Mouse (Mus musculus): Measurements from ENCODE around the gene Ptk6. TPM values are rescaled to one million over a fixed set of nuclear protein-coding genes. Genes with fewer than 3 reads are reported as not detected.

Gene Ptk6
- polyA plus RNA-seq, 1 experiment from 2014 or later, result not detected

GRCm38 (mm10) chr2:181160821-181161220, 41.8 kb downstream of the Ptk6 start:
- Histone ChIP-seq H3K4me1 (replicated peaks; ENCODE audit: control insufficient read depth, insufficient read depth, low read length) (no peaks in the 10 kb centered on the region), H3K9me3 (ENCODE audit: control insufficient read depth, low read length) (no peaks in the 10 kb centered on the region), H3K4me3 (ENCODE audit: low read depth, low read length) (no peak overlapping the region), H3K4me2 (no peak overlapping the region), H3K36me3 (ENCODE audit: control insufficient read depth, insufficient read depth, low read length) (no peaks in the 10 kb centered on the region), H3K9ac (ENCODE audit: low read depth, low read length) (no peak overlapping the region), H3K27me3 (replicated peaks; ENCODE audit: control insufficient read depth, insufficient read depth, low read length) (peaks cover 25% of the 10 kb centered on the region), H3K27ac (ENCODE audit: low read depth, low read length) (no peak overlapping the region)
- DNase-seq (ENCODE audit: low spot score) (no peak), ATAC-seq (replicated peaks; ENCODE audit: low FRiP score) (no peak)
- WGBS, result 71% methylated on average over 4 of the region's 4 CpGs

GRCm38 (mm10) chr2:181159771-181160170, 42.8 kb downstream of the Ptk6 start:
- no peak for DNase-seq (ENCODE audit: low spot score)
- H3K9me3 ChIP-seq (ENCODE audit: control insufficient read depth, low read length), result no peaks in the 10 kb centered on the region
- ATAC-seq (replicated peaks; ENCODE audit: low FRiP score), result no peak
- H3K4me3 ChIP-seq (ENCODE audit: low read depth, low read length), result no peak overlapping the region
- no peaks in the 10 kb centered on the region for H3K4me1 ChIP-seq (replicated peaks; ENCODE audit: control insufficient read depth, insufficient read depth, low read length)
- WGBS, result 5% methylated on average over 2 of the region's 2 CpGs
- H3K36me3 ChIP-seq (ENCODE audit: control insufficient read depth, insufficient read depth, low read length), result no peaks in the 10 kb centered on the region
- H3K27ac ChIP-seq (ENCODE audit: low read depth, low read length), result no peak overlapping the region
- no peak overlapping the region for H3K9ac ChIP-seq (ENCODE audit: low read depth, low read length)
- H3K27me3 ChIP-seq (replicated peaks; ENCODE audit: control insufficient read depth, insufficient read depth, low read length), result peaks cover 36% of the 10 kb centered on the region
- no peak overlapping the region for H3K4me2 ChIP-seq

- ATAC-seq (replicated peaks; ENCODE audit: low FRiP score), result no peak
- Histone ChIP-seq H3K4me1 (replicated peaks; ENCODE audit: control insufficient read depth, insufficient read depth, low read length) (no peaks in the 10 kb centered on the region), H3K9me3 (ENCODE audit: control insufficient read depth, low read length) (no peaks in the 10 kb centered on the region), H3K27ac (ENCODE audit: low read depth, low read length) (no peak overlapping the region), H3K4me2 (no peak overlapping the region), H3K36me3 (ENCODE audit: control insufficient read depth, insufficient read depth, low read length) (no peaks in the 10 kb centered on the region), H3K4me3 (ENCODE audit: low read depth, low read length) (no peak overlapping the region), H3K9ac (ENCODE audit: low read depth, low read length) (no peak overlapping the region), H3K27me3 (replicated peaks; ENCODE audit: control insufficient read depth, insufficient read depth, low read length) (peaks cover 39% of the 10 kb centered on the region)
- DNase-seq (ENCODE audit: low spot score), result no peak
- WGBS, result 48% methylated on average over 7 of the region's 7 CpGs
Observed at GRCm38 (mm10) chr2:181159091-181159514, 43.5 kb downstream of the Ptk6 start.

- Histone ChIP-seq H3K4me3 (ENCODE audit: low read depth, low read length) (no peak overlapping the region), H3K27me3 (replicated peaks; ENCODE audit: control insufficient read depth, insufficient read depth, low read length) (peaks cover 39% of the 10 kb centered on the region), H3K9me3 (ENCODE audit: control insufficient read depth, low read length) (no peaks in the 10 kb centered on the region), H3K4me2 (no peak overlapping the region), H3K4me1 (replicated peaks; ENCODE audit: control insufficient read depth, insufficient read depth, low read length) (no peaks in the 10 kb centered on the region), H3K9ac (ENCODE audit: low read depth, low read length) (no peak overlapping the region), H3K36me3 (ENCODE audit: control insufficient read depth, insufficient read depth, low read length) (no peaks in the 10 kb centered on the region), H3K27ac (ENCODE audit: low read depth, low read length) (no peak overlapping the region)
- DNase-seq (ENCODE audit: low spot score), result no peak
- 78% methylated on average over 2 of the region's 2 CpGs for WGBS
- no peak for ATAC-seq (replicated peaks; ENCODE audit: low FRiP score)
Observed at GRCm38 (mm10) chr2:181158471-181158870, 44.1 kb downstream of the Ptk6 start.

- Histone ChIP-seq H3K9me3 (ENCODE audit: control insufficient read depth, low read length) (no peaks in the 10 kb centered on the region), H3K36me3 (ENCODE audit: control insufficient read depth, insufficient read depth, low read length) (no peaks in the 10 kb centered on the region), H3K9ac (ENCODE audit: low read depth, low read length) (no peak overlapping the region), H3K4me2 (no peak overlapping the region), H3K27ac (ENCODE audit: low read depth, low read length) (no peak overlapping the region), H3K27me3 (replicated peaks; ENCODE audit: control insufficient read depth, insufficient read depth, low read length) (peaks cover 45% of the 10 kb centered on the region), H3K4me1 (replicated peaks; ENCODE audit: control insufficient read depth, insufficient read depth, low read length) (no peaks in the 10 kb centered on the region), H3K4me3 (ENCODE audit: low read depth, low read length) (no peak overlapping the region)
- DNase-seq (ENCODE audit: low spot score), result no peak
- WGBS, result 63% methylated on average over 6 of the region's 6 CpGs
- no peak for ATAC-seq (replicated peaks; ENCODE audit: low FRiP score)
Observed at GRCm38 (mm10) chr2:181157716-181158302, 44.8 kb downstream of the Ptk6 start.

- Histone ChIP-seq H3K4me3 (ENCODE audit: low read depth, low read length) (no peak overlapping the region), H3K4me1 (replicated peaks; ENCODE audit: control insufficient read depth, insufficient read depth, low read length) (no peaks in the 10 kb centered on the region), H3K4me2 (no peak overlapping the region)
Observed at GRCm38 (mm10) chr2:181157180-181157579, 45.4 kb downstream of the Ptk6 start.

GRCm38 (mm10) chr2:181156248-181157121, 46.1 kb downstream of the Ptk6 start, which contains the start of gene Eef1a2:
Eef1a2 (minus strand) TSS chr2:181157014.
- H3K4me1 ChIP-seq (replicated peaks; ENCODE audit: control insufficient read depth, insufficient read depth, low read length), result no peaks in the 10 kb centered on the region
- 7% methylated on average over 55 of the region's 55 CpGs for WGBS
- DNase-seq (ENCODE audit: low spot score) (no peak), ATAC-seq (replicated peaks; ENCODE audit: low FRiP score) (no peak)
- H3K27ac ChIP-seq (ENCODE audit: low read depth, low read length), result no peak within 1 kb of the TSS
- peaks cover 45% of the 10 kb centered on the region for H3K27me3 ChIP-seq (replicated peaks; ENCODE audit: control insufficient read depth, insufficient read depth, low read length)
- H3K9ac ChIP-seq (ENCODE audit: low read depth, low read length), result no peak within 1 kb of the TSS
- 0 out of 2 replicates have a peak within 1 kb of the TSS, but pooled peaks have one; percentile 17 for H3K4me3 ChIP-seq (ENCODE audit: low read depth, low read length)
- H3K4me2 ChIP-seq, result peak within 1 kb of the TSS; percentile 44
- no peaks in the 10 kb centered on the region for H3K36me3 ChIP-seq (ENCODE audit: control insufficient read depth, insufficient read depth, low read length)
- no peaks in the 10 kb centered on the region for H3K9me3 ChIP-seq (ENCODE audit: control insufficient read depth, low read length)

More at GRCm38 (mm10) chr2:181157180-181157579, 45.4 kb downstream of the Ptk6 start:
- H3K9me3 ChIP-seq (ENCODE audit: control insufficient read depth, low read length), result no peaks in the 10 kb centered on the region
- DNase-seq (ENCODE audit: low spot score) (no peak), ATAC-seq (replicated peaks; ENCODE audit: low FRiP score) (no peak)
- H3K9ac ChIP-seq (ENCODE audit: low read depth, low read length), result no peak overlapping the region
- WGBS, result 61% methylated on average over 4 of the region's 4 CpGs
- no peaks in the 10 kb centered on the region for H3K36me3 ChIP-seq (ENCODE audit: control insufficient read depth, insufficient read depth, low read length)
- H3K27me3 ChIP-seq (replicated peaks; ENCODE audit: control insufficient read depth, insufficient read depth, low read length), result peaks cover 45% of the 10 kb centered on the region
- no peak overlapping the region for H3K27ac ChIP-seq (ENCODE audit: low read depth, low read length)

GRCm38 (mm10) chr2:181155801-181156200, 46.8 kb downstream of the Ptk6 start:
- Histone ChIP-seq H3K4me2 (no peak overlapping the region), H3K9me3 (ENCODE audit: control insufficient read depth, low read length) (no peaks in the 10 kb centered on the region), H3K27ac (ENCODE audit: low read depth, low read length) (no peak overlapping the region), H3K36me3 (ENCODE audit: control insufficient read depth, insufficient read depth, low read length) (no peaks in the 10 kb centered on the region), H3K4me3 (ENCODE audit: low read depth, low read length) (no peak overlapping the region), H3K27me3 (replicated peaks; ENCODE audit: control insufficient read depth, insufficient read depth, low read length) (peaks cover 47% of the 10 kb centered on the region), H3K4me1 (replicated peaks; ENCODE audit: control insufficient read depth, insufficient read depth, low read length) (no peaks in the 10 kb centered on the region), H3K9ac (ENCODE audit: low read depth, low read length) (no peak overlapping the region)
- 62% methylated on average over 4 of the region's 4 CpGs for whole genome bisulfite sequencing
- DNase-seq (ENCODE audit: low spot score), result no peak
- ATAC-seq (replicated peaks; ENCODE audit: low FRiP score), result no peak
